Mouse (Mus musculus): ENCODE data around the gene Camta1. TPM values are rescaled to one million over a fixed set of nuclear protein-coding genes. Genes with fewer than 3 reads are reported as not detected.

Gene Camta1
- polyA plus RNA-seq, 1 experiment from 2014 or later = 150 TPM

DNA sequence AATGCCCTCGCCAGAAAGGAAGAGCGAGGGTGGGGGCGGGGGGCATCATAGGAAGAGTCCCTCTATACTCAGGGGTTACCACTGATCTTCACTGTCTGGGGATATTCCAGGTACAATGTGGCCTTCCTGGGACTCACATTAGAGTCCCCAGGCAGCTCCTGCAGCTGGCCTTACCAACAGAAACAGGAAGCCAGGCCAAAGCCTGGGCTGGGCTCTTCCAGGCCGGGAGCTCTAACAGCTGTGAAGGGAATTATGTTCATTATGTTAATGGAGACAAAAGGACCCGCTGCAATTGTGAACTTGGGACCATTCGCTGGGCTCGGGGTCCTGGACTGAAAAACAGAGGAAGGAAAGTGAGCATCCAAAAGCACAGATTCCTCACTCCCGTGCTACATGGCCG, 200.2 kb downstream of the Camta1 start:
- H3K9me3 ChIP-seq (ENCODE audit: control insufficient read depth, low read length) = no peaks in the 10 kb centered on the region
- H3K4me1 ChIP-seq (ENCODE audit: control insufficient read depth, insufficient read depth, low read length) = no peaks in the 10 kb centered on the region
- H3K9ac ChIP-seq (ENCODE audit: low read length) = no peak overlapping the region
- H3K4me3 ChIP-seq (ENCODE audit: low read depth, low read length) = no peak overlapping the region
- no peaks in the 10 kb centered on the region for H3K27me3 ChIP-seq (ENCODE audit: control insufficient read depth, insufficient read depth, low read length)
- DNase-seq (ENCODE audit: low spot score, missing footprints) = no peak
- H3K4me2 ChIP-seq = no peak overlapping the region
- H3K27ac ChIP-seq (ENCODE audit: low read depth, low read length) = no peak overlapping the region
- ATAC-seq (ENCODE audit: low FRiP score) = no peak
- H3K36me3 ChIP-seq (ENCODE audit: control insufficient read depth, insufficient read depth, low read length) = no peaks in the 10 kb centered on the region
- 72% methylated on average over 9 of the region's 9 CpGs for WGBS

DNA sequence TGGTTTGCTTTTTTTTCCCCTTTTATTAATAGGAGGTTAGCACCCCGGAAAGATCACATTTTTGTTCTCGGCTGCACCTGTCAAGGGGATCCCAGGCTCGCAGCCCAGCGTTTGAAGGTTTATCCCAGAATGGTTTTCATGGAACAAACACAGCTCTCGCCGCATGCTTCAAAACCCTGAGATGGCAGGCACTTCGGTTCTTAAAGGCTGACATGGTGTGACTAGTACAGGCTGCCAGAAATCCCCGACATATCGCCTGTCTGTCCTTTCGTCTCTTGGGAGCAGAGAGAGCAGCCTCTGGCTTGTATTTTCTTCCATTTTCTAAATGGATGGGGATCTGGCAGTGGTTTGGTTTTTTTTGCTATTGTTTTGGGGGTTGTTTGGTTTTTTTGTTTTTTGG, 205.2 kb downstream of the Camta1 start:
- H3K4me2 ChIP-seq = no peak overlapping the region
- H3K9ac ChIP-seq (ENCODE audit: low read length) = no peak overlapping the region
- H3K9me3 ChIP-seq (ENCODE audit: control insufficient read depth, low read length) = no peaks in the 10 kb centered on the region
- ATAC-seq (ENCODE audit: low FRiP score) (no peak), DNase-seq (ENCODE audit: low spot score, missing footprints) (peak; percentile 47)
- 71% methylated on average over 10 of the region's 10 CpGs for WGBS
- H3K4me1 ChIP-seq (ENCODE audit: control insufficient read depth, insufficient read depth, low read length) = peaks cover 2% of the 10 kb centered on the region; the same call in 1 of the 2 replicates
- no peak overlapping the region for H3K4me3 ChIP-seq (ENCODE audit: low read depth, low read length)
- no peaks in the 10 kb centered on the region for H3K36me3 ChIP-seq (ENCODE audit: control insufficient read depth, insufficient read depth, low read length)
- no peaks in the 10 kb centered on the region for H3K27me3 ChIP-seq (ENCODE audit: control insufficient read depth, insufficient read depth, low read length)
- no peak overlapping the region; the same call in 1 of the 2 replicates for H3K27ac ChIP-seq (ENCODE audit: low read depth, low read length)

DNA sequence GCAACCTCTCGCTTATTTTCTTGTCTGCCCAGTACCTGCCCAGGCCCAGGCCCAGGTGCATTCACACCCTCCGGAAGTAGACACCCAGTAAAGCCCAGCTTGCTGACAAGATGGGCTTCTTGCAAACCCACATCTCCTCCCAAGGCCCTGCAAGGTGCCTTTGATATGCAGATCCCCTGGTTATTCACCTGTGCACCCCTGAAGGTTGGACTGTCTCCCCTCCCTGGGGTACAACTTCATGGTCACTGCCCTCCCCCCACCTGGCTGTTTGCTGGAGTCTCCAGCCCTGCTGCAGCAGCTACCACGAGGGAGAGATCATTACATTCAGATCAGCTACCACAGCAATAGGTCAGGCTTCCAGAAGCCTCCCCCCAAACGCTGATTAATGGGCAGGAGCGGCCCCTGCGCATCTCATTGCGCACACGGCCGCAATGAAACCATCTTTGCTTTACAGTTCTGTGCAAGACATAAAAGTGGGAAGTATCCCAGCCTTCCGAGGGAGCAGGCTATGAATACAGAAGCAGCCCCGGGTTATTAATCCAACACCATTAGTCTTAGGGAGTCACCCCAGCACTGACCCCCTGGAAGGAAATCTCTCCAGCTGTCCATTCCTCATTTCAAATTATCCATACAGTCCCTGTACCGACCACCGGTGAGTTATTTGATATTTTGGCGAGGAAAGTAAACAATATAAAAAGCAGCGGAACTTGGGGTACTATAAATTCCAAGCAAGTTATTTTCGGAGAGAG, 205.9 kb downstream of the Camta1 start:
- H3K4me1 ChIP-seq (ENCODE audit: control insufficient read depth, insufficient read depth, low read length) = peaks cover 2% of the 10 kb centered on the region; the same call in 1 of the 2 replicates
- H3K9ac ChIP-seq (ENCODE audit: low read length) = no peak overlapping the region
- no peaks in the 10 kb centered on the region for H3K27me3 ChIP-seq (ENCODE audit: control insufficient read depth, insufficient read depth, low read length)
- H3K4me2 ChIP-seq = no peak overlapping the region
- peak overlapping the region; percentile 40; the same call in 1 of the 2 replicates for H3K27ac ChIP-seq (ENCODE audit: low read depth, low read length)
- no peaks in the 10 kb centered on the region for H3K36me3 ChIP-seq (ENCODE audit: control insufficient read depth, insufficient read depth, low read length)
- ATAC-seq (ENCODE audit: low FRiP score) (no peak), DNase-seq (ENCODE audit: low spot score, missing footprints) (no peak)
- H3K4me3 ChIP-seq (ENCODE audit: low read depth, low read length) = no peak overlapping the region
- WGBS = 64% methylated on average over 16 of the region's 16 CpGs
- no peaks in the 10 kb centered on the region for H3K9me3 ChIP-seq (ENCODE audit: control insufficient read depth, low read length)

GRCm38 (mm10) chr4:151655227-151655626, 206.4 kb downstream of the Camta1 start:
- DNase-seq (ENCODE audit: low spot score, missing footprints) = peak; percentile 82
- H3K27ac ChIP-seq (ENCODE audit: low read depth, low read length) = peak overlapping the region; percentile 40; the same call in 1 of the 2 replicates
- no peaks in the 10 kb centered on the region for H3K9me3 ChIP-seq (ENCODE audit: control insufficient read depth, low read length)
- no peak overlapping the region for H3K9ac ChIP-seq (ENCODE audit: low read length)
- no peaks in the 10 kb centered on the region for H3K36me3 ChIP-seq (ENCODE audit: control insufficient read depth, insufficient read depth, low read length)
- H3K27me3 ChIP-seq (ENCODE audit: control insufficient read depth, insufficient read depth, low read length) = no peaks in the 10 kb centered on the region
- no peak for ATAC-seq (ENCODE audit: low FRiP score)
- H3K4me2 ChIP-seq = no peak overlapping the region
- H3K4me3 ChIP-seq (ENCODE audit: low read depth, low read length) = no peak overlapping the region
- peaks cover 2% of the 10 kb centered on the region; the same call in 1 of the 2 replicates for H3K4me1 ChIP-seq (ENCODE audit: control insufficient read depth, insufficient read depth, low read length)
- WGBS = 75% methylated on average over 4 of the region's 4 CpGs

DNA sequence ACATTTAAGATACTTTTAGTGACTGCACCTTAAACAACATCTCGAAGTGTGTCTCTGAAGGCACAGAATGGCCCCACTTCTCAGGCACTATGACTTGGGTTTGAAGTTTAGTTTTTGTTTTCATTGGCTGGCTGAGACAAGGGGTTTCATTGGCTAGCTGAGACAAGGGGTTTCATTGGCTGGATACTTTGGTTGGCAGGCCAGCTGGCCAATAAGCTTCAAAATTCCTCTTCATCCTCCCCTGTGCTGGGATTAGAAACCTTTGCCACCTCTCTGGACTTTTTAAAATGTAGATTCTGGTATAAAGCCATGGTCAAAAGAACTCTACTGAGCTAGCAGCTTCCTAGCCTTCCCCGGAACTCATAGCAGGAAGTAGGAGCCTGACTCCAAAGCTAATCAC, 219.3 kb downstream of the Camta1 start:
- Histone ChIP-seq H3K4me2 (no peak overlapping the region), H3K4me1 (ENCODE audit: control insufficient read depth, insufficient read depth, low read length) (peaks cover 4% of the 10 kb centered on the region; the same call in 1 of the 2 replicates), H3K4me3 (ENCODE audit: low read depth, low read length) (no peak overlapping the region), H3K27me3 (ENCODE audit: control insufficient read depth, insufficient read depth, low read length) (no peaks in the 10 kb centered on the region), H3K9me3 (ENCODE audit: control insufficient read depth, low read length) (no peaks in the 10 kb centered on the region), H3K27ac (ENCODE audit: low read depth, low read length) (no peak overlapping the region), H3K9ac (ENCODE audit: low read length) (no peak overlapping the region), H3K36me3 (ENCODE audit: control insufficient read depth, insufficient read depth, low read length) (no peaks in the 10 kb centered on the region)
- 94% methylated on average over 2 of the region's 2 CpGs for WGBS
- no peak for ATAC-seq (ENCODE audit: low FRiP score)
- no peak for DNase-seq (ENCODE audit: low spot score, missing footprints)

GRCm38 (mm10) chr4:151640971-151641370, 220.7 kb downstream of the Camta1 start:
- H3K4me3 ChIP-seq (ENCODE audit: low read depth, low read length) = no peak overlapping the region
- ATAC-seq (ENCODE audit: low FRiP score) (no peak), DNase-seq (ENCODE audit: low spot score, missing footprints) (no peak)
- no peak overlapping the region for H3K4me2 ChIP-seq
- 85% methylated on average over 8 of the region's 8 CpGs for WGBS
- no peaks in the 10 kb centered on the region for H3K27me3 ChIP-seq (ENCODE audit: control insufficient read depth, insufficient read depth, low read length)
- H3K36me3 ChIP-seq (ENCODE audit: control insufficient read depth, insufficient read depth, low read length) = no peaks in the 10 kb centered on the region
- no peak overlapping the region for H3K9ac ChIP-seq (ENCODE audit: low read length)
- no peak overlapping the region for H3K27ac ChIP-seq (ENCODE audit: low read depth, low read length)
- no peaks in the 10 kb centered on the region for H3K9me3 ChIP-seq (ENCODE audit: control insufficient read depth, low read length)
- peaks cover 4% of the 10 kb centered on the region; the same call in 1 of the 2 replicates for H3K4me1 ChIP-seq (ENCODE audit: control insufficient read depth, insufficient read depth, low read length)

DNA sequence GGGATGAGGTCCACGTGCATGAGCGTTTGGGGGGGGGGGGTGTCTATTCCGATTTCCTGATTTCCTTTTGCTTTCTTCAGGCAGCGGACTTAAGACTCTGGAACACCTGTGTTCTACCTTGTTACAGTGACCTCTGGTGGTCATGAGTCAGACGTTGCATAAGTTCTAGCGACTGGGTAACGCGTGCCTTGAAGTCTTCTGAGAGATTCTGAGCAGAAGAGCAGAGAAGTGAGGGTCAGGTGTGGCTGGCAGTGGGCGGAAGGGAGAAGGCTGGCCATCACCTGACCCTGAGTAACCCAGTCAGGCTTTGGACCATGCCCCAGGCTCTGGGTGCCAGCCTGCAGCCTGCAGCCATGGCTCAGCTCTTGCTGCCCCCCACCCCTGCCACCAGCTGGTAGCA, 222.7 kb downstream of the Camta1 start:
- ATAC-seq (ENCODE audit: low FRiP score) (no peak), DNase-seq (ENCODE audit: low spot score, missing footprints) (no peak)
- Histone ChIP-seq H3K4me3 (ENCODE audit: low read depth, low read length) (no peak overlapping the region), H3K27me3 (ENCODE audit: control insufficient read depth, insufficient read depth, low read length) (no peaks in the 10 kb centered on the region), H3K9ac (ENCODE audit: low read length) (no peak overlapping the region), H3K9me3 (ENCODE audit: control insufficient read depth, low read length) (no peaks in the 10 kb centered on the region), H3K36me3 (ENCODE audit: control insufficient read depth, insufficient read depth, low read length) (no peaks in the 10 kb centered on the region), H3K4me1 (ENCODE audit: control insufficient read depth, insufficient read depth, low read length) (no peaks in the 10 kb centered on the region), H3K4me2 (no peak overlapping the region), H3K27ac (ENCODE audit: low read depth, low read length) (no peak overlapping the region)
- 26% methylated on average over 9 of the region's 9 CpGs for WGBS

DNA sequence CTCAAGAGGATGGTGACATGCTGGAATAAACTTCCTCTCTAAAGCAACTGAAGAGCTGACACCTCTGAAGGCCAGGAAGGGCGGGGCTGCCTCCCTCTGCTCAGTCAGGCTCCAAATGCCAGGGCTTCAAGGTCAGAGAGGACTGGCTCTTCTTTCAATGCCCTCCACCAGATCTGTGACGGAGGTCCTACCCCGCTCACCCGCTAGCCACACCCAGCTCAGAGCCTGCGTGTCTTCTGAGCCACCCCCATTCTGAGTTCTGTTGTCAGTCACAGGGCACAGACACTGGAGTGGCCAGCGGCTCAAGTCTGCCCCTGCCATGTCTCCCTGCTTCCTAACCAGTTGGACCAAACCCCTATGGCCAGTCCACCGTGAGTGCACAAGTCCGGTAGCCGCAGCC, 224.3 kb downstream of the Camta1 start:
- no peak overlapping the region for H3K27ac ChIP-seq (ENCODE audit: low read depth, low read length)
- DNase-seq (ENCODE audit: low spot score, missing footprints) = no peak
- H3K4me1 ChIP-seq (ENCODE audit: control insufficient read depth, insufficient read depth, low read length) = no peaks in the 10 kb centered on the region
- no peak overlapping the region for H3K9ac ChIP-seq (ENCODE audit: low read length)
- no peak overlapping the region for H3K4me2 ChIP-seq
- no peaks in the 10 kb centered on the region for H3K27me3 ChIP-seq (ENCODE audit: control insufficient read depth, insufficient read depth, low read length)
- ATAC-seq (ENCODE audit: low FRiP score) = no peak
- 60% methylated on average over 9 of the region's 9 CpGs for WGBS
- no peaks in the 10 kb centered on the region for H3K36me3 ChIP-seq (ENCODE audit: control insufficient read depth, insufficient read depth, low read length)
- H3K9me3 ChIP-seq (ENCODE audit: control insufficient read depth, low read length) = no peaks in the 10 kb centered on the region
- H3K4me3 ChIP-seq (ENCODE audit: low read depth, low read length) = no peak overlapping the region

- no peak for ATAC-seq (ENCODE audit: low FRiP score)
- no peak overlapping the region for H3K27ac ChIP-seq (ENCODE audit: low read depth, low read length)
- no peak for DNase-seq (ENCODE audit: low spot score, missing footprints)
- 68% methylated on average over 6 of the region's 6 CpGs for WGBS
- H3K9me3 ChIP-seq (ENCODE audit: control insufficient read depth, low read length) = no peaks in the 10 kb centered on the region
- no peaks in the 10 kb centered on the region for H3K36me3 ChIP-seq (ENCODE audit: control insufficient read depth, insufficient read depth, low read length)
- no peak overlapping the region for H3K9ac ChIP-seq (ENCODE audit: low read length)
- H3K4me2 ChIP-seq = no peak overlapping the region
- H3K27me3 ChIP-seq (ENCODE audit: control insufficient read depth, insufficient read depth, low read length) = no peaks in the 10 kb centered on the region
- peaks cover 2% of the 10 kb centered on the region for H3K4me1 ChIP-seq (ENCODE audit: control insufficient read depth, insufficient read depth, low read length)
- no peak overlapping the region for H3K4me3 ChIP-seq (ENCODE audit: low read depth, low read length)
These were observed 226.9 kb downstream of the Camta1 start for GRCm38 (mm10) chr4:151634771-151635170.
